Mouse (Mus musculus) retina, embryonic 14.5 days (tissue): ENCODE measurements at regions not wholly inside any gene's neighbourhood (a gene's known extent, or its start where the extent isn't known, plus 50 kb on each side); places are given as distances from the start of the nearest gene placed in this dataset.

Source experiments
- DNase-seq: peaks from one replicate; pipeline ENCODE4 v3.0.0-alpha.2; 2015; ENCODE audit warnings: low spot score

DNA sequence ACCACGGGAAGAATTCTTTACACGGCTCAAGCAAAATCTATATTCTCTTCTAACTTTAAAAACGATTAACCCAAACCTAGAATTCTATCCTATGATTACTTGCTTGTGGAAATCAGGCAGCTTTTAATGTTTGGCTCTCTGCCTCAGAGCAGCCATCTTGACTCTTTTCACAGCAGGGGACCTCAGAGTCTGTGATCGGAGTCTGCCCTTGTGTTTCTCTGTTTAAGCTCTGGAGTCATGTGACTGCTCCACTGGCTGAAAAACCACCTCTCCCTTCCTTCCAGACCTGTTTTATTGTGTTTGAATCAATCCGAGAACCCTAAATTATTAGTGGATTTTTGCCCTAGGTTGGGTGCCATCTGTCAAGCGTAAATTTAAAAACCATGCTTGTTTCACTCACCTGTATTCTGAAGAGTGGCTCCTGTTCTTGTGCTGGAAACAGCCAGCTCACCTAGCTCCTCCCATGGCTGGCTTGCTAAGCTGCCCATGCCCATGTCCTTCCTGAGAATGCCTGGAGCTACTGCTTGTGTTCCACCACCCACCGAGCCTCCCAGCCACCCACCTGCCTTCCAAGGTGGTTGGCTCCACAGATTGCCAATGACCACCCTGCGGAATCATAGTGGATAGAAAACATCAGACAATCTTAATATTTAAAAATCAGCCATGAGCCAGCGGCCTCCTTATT, 62.6 kb downstream of the Perp start:
- no peak for DNase-seq

DNA sequence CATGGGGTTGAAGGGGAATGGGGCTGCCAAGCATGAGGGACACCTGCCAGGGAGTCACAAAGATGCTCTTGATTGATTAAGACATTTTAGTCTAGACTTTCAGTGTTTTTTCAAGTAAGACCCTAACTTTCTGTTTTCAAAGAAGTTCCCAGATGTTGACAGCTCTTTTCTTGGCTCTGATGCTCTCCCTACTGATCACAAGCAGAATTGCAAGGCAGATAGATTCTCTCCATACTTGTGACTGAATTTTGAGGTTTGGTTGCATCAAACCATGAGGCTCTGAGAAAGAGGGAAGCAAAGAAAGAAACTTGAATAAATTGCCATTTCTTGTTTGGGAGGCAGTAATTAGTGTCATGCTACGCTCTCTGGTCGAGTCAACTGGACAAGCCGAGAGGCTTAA, 64.5 kb downstream of the Perp start:
- no peak for DNase-seq

DNA sequence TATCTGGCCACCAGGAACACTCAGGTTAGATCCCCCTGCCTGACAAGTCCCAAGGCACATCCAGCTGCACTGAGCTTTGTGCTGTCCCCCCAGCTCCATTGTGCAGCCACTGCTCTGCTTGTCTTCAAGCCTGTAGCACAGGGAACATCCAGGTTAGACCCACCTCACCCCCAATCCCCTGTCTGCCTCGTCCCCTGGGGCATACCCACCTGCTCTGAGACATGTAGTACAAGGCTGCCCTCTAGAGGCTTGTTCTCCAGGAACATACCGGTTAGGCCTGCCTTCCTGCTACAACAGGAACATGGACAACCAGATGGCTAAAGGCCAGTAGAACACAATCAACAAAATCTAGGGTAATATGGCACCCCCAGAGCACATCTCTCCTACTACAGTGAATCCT, 66.1 kb downstream of the Perp start:
- peak; percentile 66 for DNase-seq

DNA sequence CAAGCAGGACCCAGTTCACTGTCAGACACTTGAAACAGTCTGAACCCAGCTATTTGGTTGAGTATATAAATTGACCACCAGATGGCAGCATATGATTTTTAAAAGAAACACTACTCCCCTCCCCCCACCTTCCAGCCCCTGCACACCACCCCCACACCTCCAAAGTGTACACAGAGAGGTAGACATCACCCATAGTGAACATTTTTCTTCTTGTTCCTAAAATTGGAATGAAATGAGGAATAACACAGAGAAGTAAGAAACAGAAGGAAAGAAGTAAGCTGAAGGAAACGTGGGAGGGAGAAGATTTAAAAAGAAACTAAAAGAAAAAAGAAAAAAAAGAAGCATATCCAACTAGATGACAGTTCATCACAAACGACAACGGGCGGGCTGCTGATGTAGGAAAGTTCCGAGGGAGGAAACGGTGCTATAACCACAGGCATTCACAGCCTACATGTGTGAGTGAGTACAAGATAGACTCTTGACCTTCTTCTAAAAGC, 72.3 kb downstream of the Perp start:
- DNase-seq: peak; percentile 74

DNA sequence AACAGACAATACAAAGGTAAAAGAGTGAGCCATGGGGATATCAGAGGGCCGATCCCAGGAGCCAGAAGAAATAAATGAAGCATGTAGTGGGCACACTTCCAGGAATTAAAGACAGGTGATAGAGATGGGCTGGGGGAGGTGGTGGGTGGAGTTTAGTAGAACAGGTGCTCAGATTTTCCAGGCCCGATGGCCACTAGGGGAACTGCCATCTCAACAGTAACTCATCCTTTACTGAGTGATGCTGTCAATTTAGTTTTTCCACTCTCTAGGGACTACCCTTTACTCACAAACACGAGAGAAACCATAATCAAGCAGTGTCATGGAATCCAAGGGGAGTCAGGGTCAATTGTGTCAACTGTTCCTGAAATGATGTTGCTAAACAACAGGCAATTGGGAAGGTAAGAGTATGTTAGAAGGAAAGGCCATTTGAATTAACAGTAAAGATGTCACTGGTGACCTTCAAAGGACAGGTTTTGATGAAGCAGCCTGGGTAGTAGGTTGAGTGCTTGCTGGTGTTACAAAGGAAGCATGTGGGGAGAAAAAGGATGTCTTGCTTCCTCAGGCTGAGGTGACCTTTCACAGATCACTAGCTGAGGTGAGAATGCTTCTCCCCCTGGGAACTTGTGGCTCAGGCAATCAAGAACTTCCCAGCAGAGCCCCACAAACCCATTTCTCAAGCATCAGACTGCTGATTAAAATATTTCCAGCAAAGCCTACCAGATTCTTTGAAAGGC, 78.4 kb downstream of the Perp start:
- no peak for DNase-seq

DNA sequence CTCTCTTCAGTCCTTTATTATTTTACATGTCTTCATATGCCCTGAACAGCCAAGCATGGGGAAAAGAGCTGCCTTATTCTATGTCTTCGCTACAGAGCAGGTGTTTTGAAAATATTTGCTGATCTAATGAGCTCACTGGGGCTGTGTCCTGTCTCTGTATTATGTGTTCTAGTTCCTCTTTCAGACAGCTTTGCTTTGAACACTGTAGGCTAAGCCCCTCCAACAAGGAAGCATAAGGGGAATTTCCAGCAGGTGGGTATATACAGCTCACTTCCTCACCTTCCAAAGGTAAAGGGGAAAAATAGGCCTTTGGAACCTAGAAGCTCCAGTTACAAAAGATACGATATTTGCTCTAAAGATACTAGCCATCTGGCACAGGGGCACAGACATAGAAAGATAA, 83.0 kb downstream of the Perp start:
- no peak for DNase-seq

DNA sequence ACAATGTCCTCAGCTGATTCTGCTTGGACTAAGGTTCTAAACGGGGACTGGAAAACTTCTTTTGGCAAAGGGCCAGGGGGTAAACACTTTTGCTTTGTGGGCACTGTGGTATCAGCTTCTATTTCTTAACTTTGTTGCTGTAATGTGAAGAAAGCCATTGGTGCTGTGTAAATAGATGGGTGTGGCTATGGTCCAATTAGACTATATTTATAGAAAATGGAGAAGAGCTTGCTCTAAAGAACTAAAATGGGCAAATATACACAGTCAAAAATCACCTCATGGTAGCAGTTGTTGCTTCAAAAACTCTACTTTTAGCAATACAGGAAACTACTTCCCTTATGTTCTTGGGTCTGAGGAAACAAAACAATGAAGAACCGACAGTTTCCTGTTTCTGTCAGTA, 84.1 kb downstream of the Tnfaip3 start:
- no peak for DNase-seq

DNA sequence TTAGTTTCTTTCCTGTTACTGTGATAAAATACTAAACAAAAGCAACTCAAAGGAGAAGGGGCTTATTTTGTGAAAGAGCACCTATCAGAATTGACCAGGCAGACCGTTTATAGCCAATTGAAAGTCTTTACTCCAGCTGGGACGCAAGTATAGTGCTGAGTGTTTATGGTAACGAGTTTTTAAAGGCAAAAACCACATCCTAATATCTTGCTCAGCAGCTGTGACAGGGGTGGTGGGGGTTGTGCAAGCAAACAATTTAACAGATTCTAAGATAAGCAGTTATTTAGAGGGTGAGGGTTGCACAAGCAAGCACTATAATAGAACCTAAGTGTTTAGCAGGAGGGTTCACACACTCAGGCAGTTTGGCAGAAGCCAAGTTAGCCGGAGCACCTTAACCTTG, 74.0 kb downstream of the Tnfaip3 start:
- DNase-seq: no peak

DNA sequence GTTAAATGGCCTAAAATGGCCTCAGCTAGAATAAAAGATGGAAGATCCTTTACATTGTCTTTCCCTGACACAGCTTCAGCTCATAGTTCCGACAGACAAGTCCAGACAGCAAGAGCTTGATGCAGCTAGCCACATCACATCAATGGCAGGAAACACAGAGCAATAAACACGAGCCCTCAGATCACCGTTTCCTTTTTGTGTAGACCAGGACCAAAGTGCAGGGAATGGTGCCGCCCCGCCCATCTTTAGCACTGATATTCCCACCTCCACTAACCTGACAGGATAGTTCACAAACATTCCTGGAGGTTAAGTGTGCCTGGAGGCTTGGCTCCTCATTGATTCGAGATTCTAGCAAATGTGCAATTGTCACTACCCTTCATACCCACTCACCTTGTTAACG, 73.5 kb downstream of the Tnfaip3 start:
- no peak for DNase-seq

DNA sequence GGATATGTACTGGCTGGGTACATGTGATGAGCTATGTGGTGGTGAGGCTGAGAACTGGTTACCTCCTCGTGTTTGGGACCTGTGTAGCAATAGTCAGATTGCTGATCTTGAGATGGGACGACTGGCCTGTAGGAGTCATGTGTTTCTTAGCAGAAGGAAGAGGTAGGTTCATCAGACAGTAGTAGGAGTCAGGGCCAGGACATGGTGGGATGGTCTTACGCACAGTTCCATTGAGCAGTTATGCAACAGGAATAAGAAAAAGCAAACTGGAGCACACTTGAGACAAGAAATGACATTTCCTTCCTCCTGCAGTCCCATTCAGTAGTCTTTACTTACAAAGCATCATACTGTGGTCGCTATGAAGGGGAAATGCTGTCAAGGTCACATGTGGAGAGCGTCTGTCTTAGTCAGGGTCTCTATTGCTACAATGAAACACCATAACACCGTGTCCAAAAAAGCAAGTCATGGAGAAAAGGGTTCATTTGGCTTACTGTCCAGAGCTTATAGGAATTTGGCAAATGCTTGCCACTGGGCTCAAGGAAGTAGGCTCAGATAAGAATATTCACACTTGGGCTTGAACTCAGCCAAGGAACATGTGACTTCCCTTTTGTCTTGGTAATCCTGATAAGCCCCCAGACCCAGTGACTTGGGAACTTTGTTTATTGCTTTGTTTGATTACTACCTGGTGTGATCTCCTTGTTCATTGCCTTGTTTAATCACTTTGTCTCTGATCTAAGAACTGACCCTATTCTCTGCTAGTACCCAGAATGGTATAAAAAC, 72.0 kb downstream of the Tnfaip3 start:
- DNase-seq: no peak

DNA sequence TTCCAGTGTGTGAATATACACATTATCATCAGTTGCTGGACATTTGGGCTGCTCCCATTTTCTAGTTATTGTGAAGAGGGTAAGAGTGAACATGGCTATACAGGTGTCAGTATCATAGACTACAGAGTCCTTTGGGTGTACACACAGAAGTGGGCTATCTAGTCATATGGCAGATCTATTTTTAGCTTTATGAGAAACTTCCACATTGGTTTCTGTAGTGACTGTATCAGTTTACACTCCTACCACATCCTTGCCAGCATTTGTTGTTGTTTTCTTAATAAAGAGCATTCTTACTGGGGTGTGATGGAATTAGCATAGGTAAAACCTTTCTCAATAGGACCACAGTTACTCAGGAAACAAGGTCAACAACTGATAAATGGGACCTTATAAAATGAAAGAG, 68.7 kb downstream of the Tnfaip3 start:
- no peak for DNase-seq
